Mouse (Mus musculus) forebrain, embryonic 10.5 days (tissue): ENCODE results near the gene Cdkn1a. TPM values are rescaled to one million over a fixed set of nuclear protein-coding genes. Genes with fewer than 3 reads are reported as not detected.
"Not testable (repeated sequence)": the region's sequence is repeated elsewhere in the genome, so short reads cannot be mapped to it uniquely, and the experiment has no call there.

Experiments used
- DNase-seq: peaks from one replicate; pipeline ENCODE4 v3.0.0-alpha.2; 2017; ENCODE audit warnings: low spot score; ENCODE audit errors: extremely low spot score
- H3K27ac ChIP-seq: fragments of 300-500 bp; sonication (generic); 2 replicates; pipeline ENCODE4 v1.5.1; 2016; ENCODE audit warnings: mild to moderate bottlenecking
- H3K27me3 ChIP-seq: fragments of 300-500 bp; sonication (generic); 2 replicates; pipeline ENCODE4 v1.6.1; 2016; ENCODE audit warnings: mild to moderate bottlenecking; ENCODE audit not compliant: poor library complexity, severe bottlenecking
- H3K36me3 ChIP-seq: fragments of 300-500 bp; sonication (generic); replicated peaks from 2 replicates; pipeline ENCODE4 v1.6.1; 2016; ENCODE audit warnings: mild to moderate bottlenecking, moderate library complexity
- H3K4me1 ChIP-seq: fragments of 300-500 bp; sonication (generic); 2 replicates; pipeline ENCODE4 v1.6.1; 2016
- H3K4me3 ChIP-seq: fragments of 300-500 bp; sonication (generic); 2 replicates; pipeline ENCODE4 v1.5.1; 2016; ENCODE audit warnings: mild to moderate bottlenecking, moderate library complexity
- H3K9me3 ChIP-seq: fragments of 300-500 bp; sonication (generic); 2 replicates; pipeline ENCODE4 v1.6.1; 2016; ENCODE audit warnings: mild to moderate bottlenecking, moderate library complexity
- WGBS: fragments of 180-500 bp; shearing (Covaris S2); methylation state at CpG from one replicate; pipeline ENCODE4 v1.1.7; 2016; 5-methylcytosine and 5-hydroxymethylcytosine counted together
- polyA plus RNA-seq: library from polyadenylated mRNA; unstranded; fragments of >200 nt; fragmentation: Nextera tagmentation; extraction: Ambion mirVana; gene quantifications from 2 replicates; pipeline ENCODE4 v1.2.1, GENCODE M21; 2016

The Cdkn1a gene
- polyA plus RNA-seq, 1 experiment from 2014 or later, result 16.8 TPM

DNA sequence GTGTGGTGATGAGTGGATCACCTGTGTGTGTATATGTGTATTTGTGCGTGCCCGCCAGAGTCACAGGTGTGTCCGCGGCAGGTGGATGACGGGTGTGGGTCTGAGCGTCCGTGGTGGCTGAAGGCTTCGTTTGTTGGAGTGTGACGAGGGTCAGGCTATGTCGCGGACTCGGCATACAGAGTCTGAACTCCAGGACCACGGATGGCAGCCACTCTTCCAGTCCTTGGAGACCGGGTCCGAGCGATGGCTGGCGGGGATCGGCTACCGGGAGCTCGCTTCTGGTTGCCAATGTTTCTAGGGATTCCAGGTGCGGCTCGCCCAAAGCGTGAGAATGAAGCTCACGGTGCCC lies 3.2 kb downstream of the Cdkn1a start:
- DNase-seq, result peak; percentile 38
- WGBS, result 1% methylated on average over 22 of the region's 24 CpGs
- H3K4me1 ChIP-seq, result peaks cover 36% of the 10 kb centered on the region
- 0 out of 2 replicates have a peak, but pooled peaks cover 3% of the 10 kb centered on the region for H3K36me3 ChIP-seq
- H3K27ac ChIP-seq, result peak overlapping the region; percentile 83
- H3K4me3 ChIP-seq, result peak overlapping the region; percentile 61
- H3K9me3 ChIP-seq, result no peaks in the 10 kb centered on the region
- H3K27me3 ChIP-seq, result peaks cover 71% of the 10 kb centered on the region

DNA sequence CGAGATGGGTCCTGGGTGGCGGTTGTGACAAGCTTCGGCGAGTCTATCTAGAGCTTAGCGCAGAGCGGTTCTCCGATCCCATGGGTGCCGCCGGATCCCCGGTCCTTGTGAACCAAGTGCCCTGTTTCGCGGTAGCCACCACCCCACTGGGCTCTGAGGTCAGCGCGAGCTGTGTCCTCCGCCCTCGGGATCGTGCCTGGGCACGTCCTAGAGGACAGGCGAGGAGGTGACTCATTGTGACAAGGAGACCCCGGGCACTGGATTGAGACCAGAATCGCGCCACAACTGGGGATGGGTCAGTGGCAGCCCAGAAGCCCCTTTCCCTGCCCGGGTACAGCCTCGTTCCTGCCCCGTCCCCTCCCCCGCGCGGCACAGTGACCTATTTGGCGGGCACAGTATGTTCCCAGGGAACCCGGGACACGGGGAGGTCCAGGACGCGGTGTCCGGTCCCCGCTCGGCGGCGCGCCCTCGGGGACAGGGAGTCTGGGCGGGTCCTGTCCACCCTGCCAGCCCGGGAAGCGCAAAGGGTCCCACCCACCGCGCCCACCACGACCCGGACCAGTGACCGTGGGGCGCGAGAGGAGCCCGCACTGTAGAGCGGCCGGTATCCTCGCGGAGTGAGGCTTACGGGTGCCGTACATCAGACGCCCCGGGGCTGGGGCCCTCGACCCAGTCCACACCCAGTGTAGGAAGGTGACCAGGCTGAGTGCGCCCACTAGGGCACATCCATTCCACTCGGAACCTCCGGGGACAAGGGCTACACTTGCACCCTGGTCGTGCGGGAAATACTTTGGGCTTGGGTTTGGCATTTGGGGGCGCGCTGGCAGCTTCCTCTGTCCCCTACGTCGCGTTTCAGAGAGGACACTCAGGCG lies 3.8 kb downstream of the Cdkn1a start:
- WGBS, result 2% methylated on average over 71 of the region's 71 CpGs
- peaks cover 71% of the 10 kb centered on the region for H3K27me3 ChIP-seq
- peak; percentile 41 for DNase-seq
- H3K4me3 ChIP-seq, result peak overlapping the region; percentile 61
- H3K9me3 ChIP-seq, result no peaks in the 10 kb centered on the region
- peak overlapping the region; percentile 83 for H3K27ac ChIP-seq
- peaks cover 36% of the 10 kb centered on the region for H3K4me1 ChIP-seq
- H3K36me3 ChIP-seq, result 0 out of 2 replicates have a peak, but pooled peaks cover 4% of the 10 kb centered on the region

DNA sequence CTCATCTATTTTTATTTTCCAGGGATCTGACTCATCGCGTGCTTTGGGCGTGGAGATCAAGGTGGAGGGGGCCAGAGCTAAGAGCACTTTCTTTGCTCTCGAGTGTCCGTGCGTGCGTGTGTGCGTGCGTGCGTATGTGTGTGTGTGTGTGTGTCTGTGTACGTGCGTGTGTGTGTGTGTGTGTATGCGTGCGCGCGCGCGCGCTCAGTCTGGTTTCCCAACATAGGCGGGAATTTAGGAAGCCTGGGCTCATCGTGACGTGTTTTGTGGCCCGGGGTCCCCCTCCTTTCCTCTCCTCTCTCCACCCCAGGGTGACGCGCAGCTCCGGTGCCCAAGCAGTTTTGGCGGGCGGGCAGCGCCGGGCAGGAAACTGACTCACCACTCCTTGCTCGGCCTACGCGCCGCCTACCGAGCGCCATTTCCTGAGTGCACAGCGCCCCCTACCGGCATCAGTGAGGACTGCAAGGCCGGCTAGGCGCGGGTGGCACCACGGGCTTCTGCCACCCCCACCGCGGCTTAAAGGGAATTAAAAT lies 4.5 kb downstream of the Cdkn1a start:
- Histone ChIP-seq H3K27ac (peak overlapping the region; percentile 83), H3K27me3 (peaks cover 67% of the 10 kb centered on the region), H3K4me3 (peak overlapping the region; percentile 61), H3K9me3 (peaks cover 4% of the 10 kb centered on the region; the same call in 1 of the 2 replicates), H3K4me1 (peaks cover 36% of the 10 kb centered on the region), H3K36me3 (0 out of 2 replicates have a peak, but pooled peaks cover 4% of the 10 kb centered on the region)
- peak; percentile 88 for DNase-seq
- 0% methylated on average over 44 of the region's 44 CpGs for WGBS

DNA sequence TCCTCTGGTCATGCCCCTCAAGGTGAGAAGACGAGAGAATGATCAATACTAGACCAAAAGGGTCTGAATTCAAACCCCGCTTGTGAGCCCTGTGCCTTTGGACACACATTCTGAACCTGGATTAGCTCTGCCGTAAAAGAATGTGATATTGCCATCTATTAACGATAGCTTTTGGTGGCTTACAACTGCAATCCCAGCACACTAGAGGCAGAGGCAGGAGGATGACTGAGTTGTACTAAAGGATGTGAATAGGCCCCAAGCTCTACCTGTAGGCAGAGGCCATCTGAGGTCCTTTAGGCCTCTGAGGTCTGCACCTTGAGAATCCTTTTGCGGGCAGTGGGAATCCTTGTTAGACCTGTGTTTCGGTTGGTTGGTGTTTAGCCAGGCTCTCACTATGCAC lies 5.5 kb downstream of the Cdkn1a start:
- H3K36me3 ChIP-seq, result 0 out of 2 replicates have a peak, but pooled peaks cover 4% of the 10 kb centered on the region
- H3K27me3 ChIP-seq, result peaks cover 59% of the 10 kb centered on the region
- H3K4me1 ChIP-seq, result peaks cover 36% of the 10 kb centered on the region
- DNase-seq, result no peak
- no peak overlapping the region for H3K27ac ChIP-seq
- WGBS, result 91% methylated on average over 6 of the region's 6 CpGs
- H3K9me3 ChIP-seq, result peaks cover 14% of the 10 kb centered on the region; the same call in 1 of the 2 replicates
- no peak overlapping the region for H3K4me3 ChIP-seq

DNA sequence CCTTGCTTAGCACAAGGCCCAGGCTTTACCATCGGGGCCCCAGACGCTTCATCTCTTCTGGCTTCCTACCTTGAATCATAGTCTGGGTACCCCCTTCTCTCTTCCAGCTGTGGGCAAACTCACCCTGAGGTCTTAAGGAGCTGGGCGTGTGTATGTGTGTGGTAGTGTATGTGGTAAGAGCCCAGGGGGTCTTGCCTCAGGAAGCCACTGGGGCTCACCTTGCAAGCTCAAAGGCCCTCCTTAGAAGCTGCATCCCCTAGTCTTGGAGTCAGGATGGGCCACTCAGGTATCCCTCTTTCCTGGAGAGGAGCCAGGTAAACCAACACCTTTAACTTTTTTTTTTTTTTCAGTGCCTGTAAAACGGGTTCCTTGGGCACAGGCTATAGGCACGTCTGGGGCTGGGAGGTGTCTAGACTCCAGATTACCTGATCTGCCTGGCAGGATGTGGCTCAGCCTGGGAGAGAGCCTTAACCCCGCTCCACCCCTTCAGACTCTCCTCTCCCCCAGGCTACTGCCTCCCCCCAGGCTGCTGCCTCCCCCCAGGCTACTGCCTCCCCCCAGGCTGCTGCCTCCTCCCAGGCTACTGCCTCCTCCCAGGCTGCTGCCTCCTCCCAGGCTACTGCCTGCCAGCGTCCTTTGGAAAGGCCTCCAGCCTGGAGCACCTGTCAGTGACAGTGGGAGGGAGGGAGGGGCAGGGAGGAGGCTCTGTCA lies 6.2 kb downstream of the Cdkn1a start:
- WGBS, result 54% methylated on average over 7 of the region's 7 CpGs
- H3K4me1 ChIP-seq, result peaks cover 32% of the 10 kb centered on the region
- 0 out of 2 replicates have a peak, but pooled peaks cover 4% of the 10 kb centered on the region for H3K36me3 ChIP-seq
- no peak overlapping the region for H3K4me3 ChIP-seq
- H3K27me3 ChIP-seq, result peaks cover 52% of the 10 kb centered on the region
- H3K27ac ChIP-seq, result no peak overlapping the region
- DNase-seq, result no peak
- H3K9me3 ChIP-seq, result peaks cover 14% of the 10 kb centered on the region; the same call in 1 of the 2 replicates

DNA sequence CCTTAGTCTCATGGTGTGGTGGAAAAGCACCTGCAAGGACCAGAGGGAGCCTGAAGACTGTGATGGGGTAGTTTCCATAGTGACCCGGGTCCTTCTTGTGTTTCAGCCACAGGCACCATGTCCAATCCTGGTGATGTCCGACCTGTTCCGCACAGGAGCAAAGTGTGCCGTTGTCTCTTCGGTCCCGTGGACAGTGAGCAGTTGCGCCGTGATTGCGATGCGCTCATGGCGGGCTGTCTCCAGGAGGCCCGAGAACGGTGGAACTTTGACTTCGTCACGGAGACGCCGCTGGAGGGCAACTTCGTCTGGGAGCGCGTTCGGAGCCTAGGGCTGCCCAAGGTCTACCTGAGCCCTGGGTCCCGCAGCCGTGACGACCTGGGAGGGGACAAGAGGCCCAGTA lies 7.5 kb downstream of the Cdkn1a start:
- WGBS, result 93% methylated on average over 24 of the region's 24 CpGs
- H3K4me3 ChIP-seq, result no peak overlapping the region
- H3K4me1 ChIP-seq, result peaks cover 27% of the 10 kb centered on the region
- H3K9me3 ChIP-seq, result peaks cover 14% of the 10 kb centered on the region; the same call in 1 of the 2 replicates
- no peak for DNase-seq
- peaks cover 39% of the 10 kb centered on the region for H3K27me3 ChIP-seq
- no peak overlapping the region for H3K27ac ChIP-seq
- H3K36me3 ChIP-seq, result 0 out of 2 replicates have a peak, but pooled peaks cover 4% of the 10 kb centered on the region

DNA sequence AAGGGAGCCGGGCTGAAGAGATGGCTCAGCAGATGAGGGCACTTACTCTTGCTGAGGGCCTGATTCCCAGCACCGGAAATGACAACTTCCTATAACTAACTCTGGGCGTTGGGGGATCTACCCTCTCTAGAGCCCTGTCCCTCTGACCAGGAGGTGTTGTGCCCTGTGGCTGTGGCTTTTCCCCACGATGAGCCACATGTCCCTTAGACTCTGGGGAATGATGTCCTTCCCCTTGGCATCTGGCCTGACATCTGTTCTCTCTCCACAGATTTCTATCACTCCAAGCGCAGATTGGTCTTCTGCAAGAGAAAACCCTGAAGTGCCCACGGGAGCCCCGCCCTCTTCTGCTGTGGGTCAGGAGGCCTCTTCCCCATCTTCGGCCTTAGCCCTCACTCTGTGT lies 8.3 kb downstream of the Cdkn1a start:
- Histone ChIP-seq H3K9me3 (peaks cover 18% of the 10 kb centered on the region), H3K4me3 (no peak overlapping the region), H3K27me3 (peaks cover 31% of the 10 kb centered on the region), H3K27ac (no peak overlapping the region), H3K36me3 (0 out of 2 replicates have a peak, but pooled peaks cover 4% of the 10 kb centered on the region), H3K4me1 (peaks cover 19% of the 10 kb centered on the region)
- DNase-seq, result no peak
- 87% methylated on average over 8 of the region's 8 CpGs for WGBS

DNA sequence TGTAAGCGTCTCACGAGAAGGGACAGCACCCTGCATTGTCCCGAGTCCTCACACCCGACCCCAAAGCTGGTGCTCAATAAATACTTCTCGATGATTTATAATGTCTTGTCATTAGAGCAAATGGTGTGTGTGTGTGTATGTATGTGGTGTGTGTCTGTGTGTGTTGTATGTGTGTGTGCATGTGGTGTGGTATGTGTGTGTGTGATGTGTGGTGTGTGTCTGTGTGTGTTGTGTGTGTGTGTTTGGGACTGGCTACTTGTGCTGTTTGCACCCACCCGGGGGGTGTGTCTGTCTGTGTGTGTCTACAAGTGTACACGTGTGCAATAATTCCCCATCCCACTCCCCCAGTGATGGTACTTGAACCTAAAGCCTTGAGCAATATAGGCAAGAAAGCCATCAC lies 9.9 kb downstream of the Cdkn1a start:
- 94% methylated on average over 7 of the region's 7 CpGs for WGBS
- DNase-seq, result no peak

DNA sequence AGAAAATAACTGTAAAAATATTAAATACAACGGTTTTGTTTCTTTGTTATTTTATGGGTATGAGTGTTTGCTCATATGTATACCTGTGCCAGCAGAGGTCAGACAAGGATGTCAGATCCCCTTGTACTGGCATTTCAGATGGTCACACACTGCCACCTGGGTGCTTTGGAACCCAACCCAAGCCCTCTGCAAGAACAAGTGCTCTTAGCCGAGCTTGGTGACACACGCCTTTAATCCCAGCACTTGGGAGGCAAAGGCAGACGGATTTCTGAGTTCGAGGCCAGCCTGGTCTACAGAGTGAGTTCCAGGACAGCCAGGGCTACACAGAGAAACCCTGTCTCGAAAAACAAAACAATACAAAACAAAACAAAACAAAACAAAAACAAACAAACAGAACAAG lies 19.6 kb downstream of the Cdkn1a start:
- not testable (repeated sequence) for H3K9me3 ChIP-seq
- WGBS, result 83% methylated on average over 6 of the region's 6 CpGs

More for the DNA sequence above, 9.9 kb downstream of the Cdkn1a start:
- Histone ChIP-seq H3K9me3 (peaks cover 27% of the 10 kb centered on the region), H3K27ac (no peak overlapping the region), H3K36me3 (0 out of 2 replicates have a peak, but pooled peaks cover 4% of the 10 kb centered on the region), H3K27me3 (peaks cover 18% of the 10 kb centered on the region), H3K4me3 (no peak overlapping the region), H3K4me1 (peaks cover 4% of the 10 kb centered on the region; the same call in 1 of the 2 replicates)

DNA sequence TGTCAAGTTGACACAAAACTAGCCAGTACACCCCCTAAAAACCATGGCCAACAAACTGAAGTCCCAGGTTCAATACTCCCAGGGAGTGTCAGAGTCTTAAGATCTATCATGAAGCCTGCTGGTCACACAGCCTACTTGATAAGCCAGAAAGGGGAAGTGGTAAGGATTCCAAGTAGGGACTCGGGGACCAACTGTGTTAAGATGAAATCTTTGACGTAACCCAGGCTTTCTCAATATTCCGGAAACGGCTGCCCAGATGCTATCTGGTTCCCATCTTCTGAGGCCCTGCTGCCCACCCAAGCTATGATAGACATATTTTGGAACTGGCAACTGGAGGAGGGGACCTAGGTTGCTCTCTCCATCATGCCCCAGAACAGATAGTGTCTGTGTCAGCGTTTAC lies 20.6 kb downstream of the Cdkn1a start:
- Histone ChIP-seq H3K36me3 (no peaks in the 10 kb centered on the region), H3K27ac (no peak overlapping the region), H3K9me3 (no peaks in the 10 kb centered on the region), H3K4me1 (no peaks in the 10 kb centered on the region), H3K4me3 (no peak overlapping the region), H3K27me3 (no peaks in the 10 kb centered on the region)
- no peak for DNase-seq
- WGBS, result 90% methylated on average over 5 of the region's 5 CpGs

More for the DNA sequence above, 19.6 kb downstream of the Cdkn1a start:
- not testable (repeated sequence) for H3K27ac ChIP-seq, H3K36me3 ChIP-seq, H3K27me3 ChIP-seq, H3K4me1 ChIP-seq, H3K4me3 ChIP-seq, DNase-seq

DNA sequence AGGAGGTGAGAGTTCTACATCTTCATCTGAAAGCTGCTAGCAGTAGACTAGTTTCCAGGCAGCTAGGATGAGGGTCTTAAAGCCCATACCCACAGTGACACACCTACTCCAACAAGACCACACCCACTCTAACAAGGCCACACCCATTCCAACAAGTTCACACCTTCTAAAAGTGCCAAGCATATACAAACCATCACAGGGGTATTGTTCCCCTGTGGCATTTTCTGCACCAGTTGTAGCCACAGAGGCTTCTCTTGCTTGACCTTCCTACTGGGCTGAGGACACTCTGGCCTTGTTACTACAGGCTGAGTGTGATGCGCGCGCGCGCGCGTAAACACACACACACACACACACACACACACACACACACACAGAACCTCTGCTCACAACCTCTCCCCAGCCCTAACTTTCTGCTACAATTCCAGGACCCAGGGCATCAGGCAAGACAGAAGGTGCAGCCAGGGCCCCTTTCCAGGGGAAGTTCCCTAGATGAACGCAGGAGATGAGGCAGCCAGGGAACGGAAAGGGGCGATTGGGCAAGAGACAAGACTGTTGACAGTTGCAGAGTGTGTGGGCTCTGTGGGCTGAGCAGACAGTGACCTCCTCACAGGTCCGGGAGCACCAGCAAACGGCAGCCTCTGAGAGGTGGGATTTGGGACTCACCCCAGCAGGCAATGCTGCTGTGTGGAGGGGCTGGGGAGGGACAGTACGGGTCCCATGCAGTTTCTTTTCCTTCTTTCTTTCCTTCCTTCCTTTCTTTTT lies 23.0 kb downstream of the Cdkn1a start, which contains the start of gene Rab44:
TSS of gene Rab44 (plus strand) at position 555 of the 762 bp plus-strand sequence.
- Histone ChIP-seq H3K27me3 (no peaks in the 10 kb centered on the region), H3K27ac (no peak within 1 kb of the TSS), H3K9me3 (no peaks in the 10 kb centered on the region), H3K36me3 (no peaks in the 10 kb centered on the region), H3K4me3 (no peak within 1 kb of the TSS), H3K4me1 (no peaks in the 10 kb centered on the region)
- DNase-seq, result no peak
- 92% methylated on average over 13 of the region's 13 CpGs for WGBS

DNA sequence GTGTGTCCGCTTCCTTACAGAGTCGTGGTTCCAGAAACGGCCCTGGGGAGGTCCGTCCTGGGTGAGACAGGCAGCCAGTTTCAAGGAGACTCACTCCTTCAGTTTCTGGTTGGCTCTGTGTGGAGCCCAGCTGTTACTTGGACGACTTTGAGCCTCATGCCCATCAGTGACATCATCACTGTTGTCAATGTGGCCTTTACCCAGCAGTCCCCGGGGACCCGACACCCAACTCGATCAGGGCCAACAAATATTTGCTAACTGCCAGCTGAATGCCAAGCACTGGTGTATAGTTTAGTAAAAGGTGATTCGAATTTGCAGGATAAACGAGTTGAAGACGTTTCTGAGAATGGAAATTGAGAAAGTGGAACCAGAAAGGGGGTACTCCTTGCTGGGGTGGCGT lies 25.2 kb downstream of the Cdkn1a start:
- H3K9me3 ChIP-seq, result no peaks in the 10 kb centered on the region
- H3K4me1 ChIP-seq, result no peaks in the 10 kb centered on the region
- H3K27me3 ChIP-seq, result no peaks in the 10 kb centered on the region
- H3K4me3 ChIP-seq, result no peak overlapping the region
- no peaks in the 10 kb centered on the region for H3K36me3 ChIP-seq
- 82% methylated on average over 12 of the region's 12 CpGs for WGBS
- no peak for DNase-seq
- H3K27ac ChIP-seq, result no peak overlapping the region
